Mouse (Mus musculus): ENCODE data around the gene Fgfbp1.

Gene Fgfbp1

GRCm38 (mm10) chr5:43981620-43982019, at the start of gene Fgfbp1:
Gene Fgfbp1, minus strand, starts transcription at chr5:43981779.
- no peak for DNase-seq (ENCODE audit: low read depth, low spot score)

DNA sequence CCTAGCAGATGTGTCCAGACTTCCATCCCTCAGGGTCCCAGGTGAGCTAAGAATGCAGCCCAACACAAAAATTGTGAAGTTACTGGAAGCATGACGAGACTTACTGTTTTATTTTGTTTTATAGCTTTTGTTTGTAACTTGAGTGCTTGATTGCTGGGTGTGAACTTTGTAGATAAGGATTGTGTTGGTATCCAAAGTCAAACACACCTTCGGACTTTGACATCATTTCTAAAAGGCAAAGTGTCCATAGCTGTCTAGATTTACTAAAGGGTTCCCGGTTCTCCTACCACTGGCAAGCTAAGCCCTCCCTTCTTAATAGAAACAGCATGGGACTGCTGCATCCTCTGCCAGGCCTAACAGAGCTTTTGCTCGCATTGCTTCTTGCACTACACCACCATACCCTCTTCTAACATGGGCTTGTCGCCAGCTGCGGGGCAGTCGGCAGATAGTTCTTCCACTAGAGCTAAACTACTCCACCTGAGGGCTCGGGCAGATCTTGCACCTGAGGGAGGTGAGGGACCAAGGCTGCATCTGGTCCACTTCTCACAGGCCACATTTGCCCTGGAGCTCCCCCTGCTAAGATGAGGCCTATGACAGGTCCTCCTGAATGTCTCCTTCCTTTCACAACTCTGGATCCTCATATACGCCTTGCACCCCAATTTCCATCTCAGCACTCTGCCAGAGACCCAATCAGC, 16.9 kb upstream of the Fgfbp1 start:
- DNase-seq (ENCODE audit: low read depth, low spot score) = no peak

DNA sequence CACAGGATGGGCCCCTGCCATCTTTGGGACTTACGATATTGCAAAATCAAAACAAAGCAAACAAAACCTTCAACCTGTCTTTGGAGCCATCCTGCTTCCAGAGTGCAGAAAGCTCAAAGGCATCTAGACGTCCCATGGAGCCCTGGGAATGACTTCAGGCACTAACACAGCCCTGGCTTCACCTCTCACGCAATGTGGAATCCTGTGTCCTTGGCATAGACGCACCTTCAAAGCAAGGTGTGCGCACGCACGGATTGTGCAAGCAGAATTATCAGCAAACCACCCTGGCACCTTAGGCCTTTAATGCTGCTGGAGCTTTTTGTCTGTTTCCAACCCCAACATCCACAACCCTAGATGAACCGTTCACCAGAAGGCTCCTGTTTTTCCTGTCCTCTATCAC, 16.0 kb upstream of the Fgfbp1 start:
- no peak for DNase-seq (ENCODE audit: low read depth, low spot score)

DNA sequence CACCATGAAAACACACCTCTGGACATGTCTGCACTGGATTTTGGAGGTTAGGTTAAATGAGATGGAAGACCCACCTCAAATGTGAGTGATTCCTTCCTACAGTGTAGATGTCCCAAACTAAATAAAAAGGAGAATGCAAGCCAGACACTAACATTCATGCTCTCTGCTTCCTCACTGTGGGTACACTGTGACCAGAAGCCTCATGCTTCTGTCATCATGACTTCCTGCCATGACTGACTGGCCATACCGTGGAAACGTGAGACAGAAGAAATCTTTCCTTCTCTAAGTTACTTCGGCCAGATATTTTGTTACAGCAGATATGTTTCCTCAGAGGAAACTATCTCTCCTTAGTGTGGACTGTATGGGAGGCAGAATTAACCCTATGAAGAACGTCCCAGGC, 14.6 kb upstream of the Fgfbp1 start:
- DNase-seq (ENCODE audit: low read depth, low spot score) = no peak

- DNase-seq (ENCODE audit: low read depth, low spot score) = no peak
Observed at GRCm38 (mm10) chr5:43994981-43995380, 13.4 kb upstream of the Fgfbp1 start.

DNA sequence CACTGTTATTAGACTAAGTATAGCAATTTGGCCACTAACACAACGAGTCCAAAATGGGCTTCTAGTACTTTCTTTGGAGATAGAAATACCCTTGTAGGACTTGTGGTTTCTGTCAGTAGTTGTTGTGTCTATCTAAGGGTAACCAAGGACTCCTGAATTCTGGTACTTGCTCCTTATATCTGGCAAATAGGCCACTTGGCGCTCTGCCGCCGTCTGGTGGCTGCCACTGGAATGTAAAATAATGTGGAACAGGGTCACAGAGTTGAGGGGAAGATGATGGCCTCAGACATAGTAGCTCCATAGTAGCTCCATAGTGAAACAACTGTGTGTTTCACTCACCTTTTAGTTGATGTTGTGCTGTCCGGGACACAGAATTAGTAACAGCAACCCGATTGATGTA, 8.7 kb upstream of the Fgfbp1 start:
- peak; percentile 13 for DNase-seq (ENCODE audit: low read depth, low spot score)

DNA sequence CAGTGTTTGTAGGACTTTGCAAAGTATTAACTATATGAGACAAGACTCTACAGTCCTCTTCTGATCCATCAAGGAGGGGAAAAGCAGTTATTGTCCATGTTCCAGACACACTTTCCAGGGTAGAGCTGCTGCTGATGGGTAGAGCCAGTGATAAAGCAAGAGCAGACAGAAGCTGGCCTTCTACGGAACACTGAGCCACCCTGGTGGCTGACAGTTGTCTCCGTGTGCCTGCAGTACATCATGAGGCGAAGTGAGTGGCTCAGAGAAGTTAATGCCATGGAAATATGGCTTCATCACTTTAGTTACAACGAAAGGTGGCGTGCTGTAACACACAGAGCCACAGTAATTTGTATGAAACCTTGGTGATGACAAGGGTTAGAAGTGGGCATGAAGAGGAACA, 7.4 kb upstream of the Fgfbp1 start:
- DNase-seq (ENCODE audit: low read depth, low spot score) = no peak

GRCm38 (mm10) chr5:43986212-43986611, 4.6 kb upstream of the Fgfbp1 start:
- DNase-seq (ENCODE audit: low read depth, low spot score) = no peak

DNA sequence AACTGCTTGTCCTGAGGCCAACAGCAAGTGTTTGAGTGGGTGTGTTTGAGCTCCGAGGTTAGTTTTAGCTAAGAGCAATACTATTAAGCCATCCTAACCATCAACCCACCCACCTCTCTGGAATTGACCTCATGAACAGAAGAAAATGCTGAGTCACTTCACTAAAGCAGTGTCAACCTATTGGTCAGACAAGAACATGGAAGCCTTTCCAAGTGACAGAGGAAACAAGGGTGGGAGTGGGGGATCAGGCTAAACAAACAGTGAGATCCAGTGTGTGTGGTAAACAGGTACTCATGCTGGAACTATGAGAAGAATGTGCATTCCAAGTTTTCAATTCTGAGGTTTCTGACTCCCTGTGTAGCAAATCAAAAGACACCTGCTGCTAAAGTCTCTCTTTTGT, 1.3 kb upstream of the Fgfbp1 start:
- no peak for DNase-seq (ENCODE audit: low read depth, low spot score)

DNA sequence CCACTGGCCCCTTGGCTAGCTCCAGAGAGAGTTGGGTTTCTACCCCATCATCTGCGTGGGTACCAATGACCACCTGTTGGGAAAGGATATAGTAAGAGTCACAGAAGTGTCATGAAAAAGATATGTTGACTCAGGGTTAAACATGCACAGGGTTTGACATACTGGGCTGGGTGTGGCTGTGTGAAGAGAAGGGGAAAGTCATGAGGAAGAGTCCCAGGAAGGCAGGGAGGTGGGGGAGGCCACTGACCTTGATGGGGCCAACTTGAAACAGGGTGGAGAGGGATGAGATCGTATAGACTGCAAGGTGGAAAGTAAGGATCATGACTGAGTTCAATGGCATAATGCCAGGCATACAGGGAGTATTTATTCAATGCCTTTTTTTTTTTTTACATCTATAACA, 1.2 kb downstream of the Fgfbp1 start:
- no peak for DNase-seq (ENCODE audit: low read depth, low spot score)

DNA sequence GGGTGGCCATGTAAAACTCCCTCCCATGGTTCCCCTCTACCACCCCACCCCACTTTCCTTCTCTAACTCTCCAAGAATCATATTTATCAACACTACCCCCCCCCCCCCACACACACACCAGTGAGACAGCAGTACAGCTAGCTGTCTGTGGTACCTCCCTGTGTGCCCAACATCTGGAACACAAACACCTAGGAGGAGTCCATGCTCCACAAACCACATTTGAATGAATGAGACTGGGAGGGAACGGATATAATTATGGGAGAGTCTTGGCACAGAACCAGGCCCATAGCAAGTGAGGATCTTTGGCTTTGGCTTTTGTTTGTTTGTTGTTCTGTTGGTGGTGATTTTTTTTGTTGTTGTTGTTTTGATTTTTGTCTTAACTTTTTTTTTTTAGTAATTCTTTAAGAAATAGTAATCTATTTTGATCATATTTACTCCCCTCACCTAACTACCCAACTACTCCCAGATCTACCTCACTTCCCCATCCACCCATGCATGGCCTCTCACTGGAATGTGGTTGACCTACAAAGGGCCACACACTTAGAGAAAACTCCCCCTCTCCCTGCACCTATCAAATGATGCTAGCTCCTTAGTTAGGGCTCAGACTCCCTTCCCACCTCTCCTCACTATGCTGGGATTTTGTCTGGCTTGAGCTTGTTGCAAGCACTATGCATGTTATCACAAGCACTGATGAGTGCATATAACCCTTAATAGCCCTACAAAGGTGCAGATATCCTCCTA, 4.6 kb downstream of the Fgfbp1 start:
- DNase-seq (ENCODE audit: low read depth, low spot score) = no peak

GRCm38 (mm10) chr5:43974166-43974565, 7.4 kb downstream of the Fgfbp1 start:
- DNase-seq (ENCODE audit: low read depth, low spot score) = no peak

GRCm38 (mm10) chr5:43971156-43971555, 10.4 kb downstream of the Fgfbp1 start:
- no peak for DNase-seq (ENCODE audit: low read depth, low spot score)

DNA sequence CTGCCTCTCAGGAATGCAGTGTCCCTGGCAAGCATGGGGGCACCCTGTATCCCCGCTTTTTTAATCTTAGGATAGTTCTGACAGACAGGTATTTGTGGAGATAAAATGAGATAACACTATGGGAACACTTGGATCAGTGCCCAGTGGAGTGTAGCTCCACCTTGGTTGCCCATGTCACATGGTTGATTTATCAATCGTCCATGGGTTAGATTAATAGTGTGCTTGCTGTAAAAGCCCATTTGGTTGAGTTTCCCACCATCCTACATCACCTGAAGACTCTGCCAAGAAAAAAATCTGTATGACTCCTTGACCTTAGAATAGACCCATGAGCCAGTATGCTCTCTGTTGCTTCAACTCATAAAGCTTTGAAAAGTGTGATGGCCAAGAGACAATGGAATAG, 11.0 kb downstream of the Fgfbp1 start:
- no peak for DNase-seq (ENCODE audit: low read depth, low spot score)

DNA sequence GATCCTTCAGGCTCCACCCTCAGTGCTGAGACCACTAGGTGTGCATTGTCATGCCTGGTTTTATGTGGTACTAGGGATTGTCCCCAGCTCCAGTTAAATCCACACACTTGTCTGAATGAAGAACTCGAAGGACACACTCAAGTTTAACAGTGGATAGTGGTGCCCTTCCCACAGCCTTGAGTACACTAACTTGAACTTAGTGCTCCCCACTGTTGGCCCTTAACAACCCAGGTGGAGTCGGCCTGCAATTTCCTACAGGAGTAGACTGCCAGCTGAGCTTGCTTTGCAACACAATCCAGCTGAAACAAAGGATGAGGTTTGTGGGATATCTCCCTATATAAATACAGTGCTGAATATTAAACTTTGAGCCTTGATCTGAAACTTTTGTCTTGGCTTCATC, 12.9 kb downstream of the Fgfbp1 start:
- no peak for DNase-seq (ENCODE audit: low read depth, low spot score)

DNA sequence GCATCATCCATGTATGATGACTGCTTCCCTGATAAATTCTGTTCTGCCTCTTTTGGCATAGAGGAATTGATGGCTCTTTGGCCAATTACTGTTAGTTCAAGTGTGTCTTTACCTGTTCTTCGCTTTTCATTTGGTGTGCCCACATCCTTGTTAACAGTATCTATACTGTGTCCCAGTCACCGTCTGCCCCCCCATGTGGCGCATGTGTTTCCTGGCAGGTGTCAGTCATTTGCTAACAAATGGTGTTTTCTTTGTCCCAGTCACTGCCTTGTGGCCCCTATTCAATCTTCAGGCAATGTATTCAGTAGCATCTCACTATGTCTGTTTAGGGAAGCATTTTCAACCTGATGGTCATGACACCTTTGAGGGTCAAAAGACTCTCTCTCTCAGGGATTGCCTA, 20.5 kb downstream of the Fgfbp1 start:
- no peak for DNase-seq (ENCODE audit: low read depth, low spot score)

GRCm38 (mm10) chr5:43959884-43960440, 21.6 kb downstream of the Fgfbp1 start:
- DNase-seq (ENCODE audit: low read depth, low spot score) = no peak

DNA sequence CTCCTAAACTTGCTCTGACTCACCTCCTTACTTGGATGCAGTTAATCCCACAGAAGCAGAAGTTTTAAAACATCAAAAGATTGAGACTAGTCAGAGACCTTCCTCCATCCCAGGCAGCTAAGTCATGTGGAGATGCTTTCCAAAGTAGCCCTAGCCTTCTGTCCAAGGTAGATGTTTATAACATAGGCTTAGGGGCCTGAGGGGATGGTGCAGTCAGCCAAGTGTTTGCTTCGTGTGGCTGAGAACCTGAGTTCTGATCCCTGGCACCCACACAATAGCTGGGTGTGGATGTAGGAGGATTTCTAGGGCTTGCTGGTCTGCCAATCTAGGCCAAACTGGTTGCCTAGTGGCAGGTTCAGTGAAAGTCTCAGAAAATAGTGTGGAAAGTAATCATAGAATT, 28.3 kb downstream of the Fgfbp1 start:
- no peak for DNase-seq (ENCODE audit: low read depth, low spot score)

GRCm38 (mm10) chr5:43948748-43949275, 32.8 kb downstream of the Fgfbp1 start:
- no peak for DNase-seq (ENCODE audit: low read depth, low spot score)

- DNase-seq (ENCODE audit: low read depth, low spot score) = peak; percentile 31
Observed at GRCm38 (mm10) chr5:43948111-43948743, 33.4 kb downstream of the Fgfbp1 start.

DNA sequence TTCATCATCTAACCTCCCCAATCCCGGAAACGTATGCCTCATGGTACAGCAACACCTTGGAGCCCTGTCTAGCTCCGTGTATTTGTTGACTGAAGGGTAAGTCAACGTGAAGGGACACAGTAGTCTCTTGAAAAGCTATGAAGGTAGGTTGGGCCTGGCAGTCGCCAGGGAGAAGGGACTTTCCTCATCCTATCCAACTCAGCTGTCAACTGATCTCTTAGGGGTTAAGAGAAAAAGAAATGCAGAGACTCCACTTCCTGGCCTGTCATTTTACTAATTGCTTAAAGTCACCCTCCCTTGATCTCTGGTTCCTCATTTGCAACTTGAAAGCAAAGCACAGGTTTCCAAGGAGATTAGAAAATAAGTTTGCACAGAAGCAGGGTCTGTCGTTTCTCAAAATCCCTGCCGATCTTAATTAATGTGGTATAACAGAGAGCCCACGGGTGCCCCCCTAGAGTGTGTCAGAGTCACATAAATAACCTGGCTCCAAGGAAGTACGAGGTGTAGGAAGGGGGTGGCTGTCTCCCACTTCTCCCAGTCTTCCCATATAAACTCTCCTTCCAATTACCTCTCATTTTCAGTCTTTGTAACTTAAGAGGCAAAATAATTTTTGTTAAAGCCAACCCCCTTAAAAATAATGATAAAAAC, 34.1 kb downstream of the Fgfbp1 start:
- DNase-seq (ENCODE audit: low read depth, low spot score) = no peak

GRCm38 (mm10) chr5:43933269-43933668, 48.3 kb downstream of the Fgfbp1 start:
- DNase-seq (ENCODE audit: low read depth, low spot score) = no peak

Measured in embryo, embryonic 11.5 days (tissue).